Mouse (Mus musculus): ENCODE measurements around the gene Cry1. TPM values are rescaled to one million over a fixed set of nuclear protein-coding genes. Genes with fewer than 3 reads are reported as not detected.

Gene Cry1
- polyA plus RNA-seq, 1 experiment, result 4.8 TPM

DNA sequence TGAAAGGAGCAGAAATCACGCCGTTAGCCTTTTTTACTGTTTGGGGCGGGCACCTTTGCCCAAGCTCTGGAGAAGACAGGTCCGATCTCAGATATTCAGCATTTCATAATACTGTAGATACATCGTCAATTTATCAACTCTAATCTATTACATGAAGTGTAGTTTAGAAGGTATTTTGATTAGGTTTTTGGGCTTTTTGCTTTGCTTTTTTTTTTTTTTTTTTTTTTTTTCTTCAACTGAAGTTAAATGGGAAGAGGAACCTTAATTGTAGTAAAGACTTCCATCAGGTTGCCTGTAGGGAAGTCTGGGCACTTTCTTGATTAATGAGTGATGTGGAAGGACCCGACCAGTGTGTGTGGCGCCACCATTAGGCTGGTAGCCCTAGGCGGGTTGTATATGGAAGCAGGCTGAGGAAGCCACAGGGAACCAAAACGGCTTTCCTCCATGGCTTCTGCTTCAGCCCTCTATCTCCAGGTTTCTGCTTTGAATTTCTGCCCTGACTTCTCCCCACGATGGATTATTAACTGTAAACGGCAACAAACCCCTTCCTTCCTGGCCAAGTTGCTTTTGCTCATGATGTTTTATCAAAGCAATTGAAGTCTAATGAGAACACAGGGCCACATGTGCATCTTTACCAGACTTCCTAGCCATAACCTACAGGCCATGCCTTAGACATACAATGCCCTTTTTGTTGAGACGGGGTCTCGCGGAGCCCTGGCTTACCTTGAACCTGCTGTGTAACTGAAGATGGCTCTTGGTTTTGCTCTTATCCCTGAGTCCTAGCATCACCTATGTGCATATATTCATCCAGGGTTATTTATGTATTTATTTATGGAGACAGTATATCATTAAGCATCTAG is 1.0 kb upstream of the Cry1 start:
- Histone ChIP-seq H3K4me1 (ENCODE audit: control insufficient read depth, insufficient read depth, insufficient read length) (no peaks in the 10 kb centered on the region; the same call in 1 of the 2 replicates), H3K27me3 (ENCODE audit: control insufficient read depth, insufficient read depth, low read length) (no peaks in the 10 kb centered on the region; the same call in 1 of the 2 replicates), H3K4me3 (ENCODE audit: extremely low read depth, insufficient read depth, insufficient read length) (peak overlapping the region; percentile 99), H3K36me3 (ENCODE audit: control insufficient read depth, insufficient read depth, low read length) (no peaks in the 10 kb centered on the region), H3K27ac (ENCODE audit: insufficient read depth, low read length) (peak overlapping the region; percentile 100)
- TF ChIP-seq CTCF (IDR thresholded peaks at IDR 0.05; ENCODE audit: extremely low read depth, insufficient read depth, insufficient read length, insufficient replicate concordance), result no peak
- no peak for TF ChIP-seq POLR2A (IDR thresholded peaks at IDR 0.05; ENCODE audit: low read depth, low read length)
- WGBS, result 26% methylated on average over 14 of the region's 14 CpGs
- peak in 1 of 2 experiments; percentile 16 for DNase-seq (ENCODE audit: low read depth in 1 of 2, low spot score in 2 of 2)

DNA sequence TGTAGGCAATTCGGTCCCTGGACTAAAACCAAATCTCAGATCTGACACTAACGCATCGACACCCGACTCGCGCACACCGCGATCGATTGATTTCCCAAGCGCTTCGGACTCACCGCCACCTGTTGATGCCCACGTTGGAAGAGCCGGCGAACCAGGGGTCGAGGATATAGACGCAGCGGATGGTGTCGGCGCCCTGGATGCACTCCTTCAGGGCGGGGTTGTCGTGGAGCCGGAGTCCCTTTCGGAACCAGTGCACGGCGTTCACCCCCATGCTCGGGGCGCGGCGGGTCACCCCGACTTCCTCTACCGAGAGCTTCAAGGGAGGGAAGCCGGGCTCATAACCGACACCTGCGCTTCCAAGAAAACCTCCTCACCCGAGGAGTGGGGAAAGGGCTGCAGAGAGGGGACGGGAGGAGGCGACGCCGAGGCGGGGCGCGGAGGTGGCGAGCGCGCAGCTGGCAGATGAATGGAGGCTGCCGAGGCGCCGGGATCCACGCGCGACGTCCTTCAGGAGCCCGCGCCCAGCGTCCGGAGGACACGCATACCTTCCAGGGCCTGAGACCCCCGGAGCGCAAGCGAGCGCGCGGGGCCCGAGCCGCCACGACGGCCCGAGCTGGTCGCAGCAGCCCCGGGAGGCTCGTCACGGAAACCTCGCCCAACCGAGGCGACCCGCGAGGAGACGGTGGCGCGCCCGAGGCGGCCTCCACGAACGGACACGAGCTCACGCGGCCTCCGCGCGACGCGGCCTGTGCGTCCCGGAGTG is 482 bp downstream of the Cry1 start:
- peak overlapping the region; percentile 100 for H3K27ac ChIP-seq (ENCODE audit: insufficient read depth, low read length)
- H3K27me3 ChIP-seq (ENCODE audit: control insufficient read depth, insufficient read depth, low read length), result no peaks in the 10 kb centered on the region
- TF ChIP-seq CTCF (IDR thresholded peaks at IDR 0.05; ENCODE audit: extremely low read depth, insufficient read depth, insufficient read length, insufficient replicate concordance) (no peak), POLR2A (IDR thresholded peaks at IDR 0.05; ENCODE audit: low read depth, low read length) (no peak)
- peak in 1 of 2 experiments; percentile 44 for DNase-seq (ENCODE audit: low read depth in 1 of 2, low spot score in 2 of 2)
- H3K36me3 ChIP-seq (ENCODE audit: control insufficient read depth, insufficient read depth, low read length), result no peaks in the 10 kb centered on the region
- H3K4me3 ChIP-seq (ENCODE audit: extremely low read depth, insufficient read depth, insufficient read length), result peak overlapping the region; percentile 99
- WGBS, result under 1% methylated on average over 95 of the region's 95 CpGs
- no peaks in the 10 kb centered on the region; the same call in 1 of the 2 replicates for H3K4me1 ChIP-seq (ENCODE audit: control insufficient read depth, insufficient read depth, insufficient read length)

DNA sequence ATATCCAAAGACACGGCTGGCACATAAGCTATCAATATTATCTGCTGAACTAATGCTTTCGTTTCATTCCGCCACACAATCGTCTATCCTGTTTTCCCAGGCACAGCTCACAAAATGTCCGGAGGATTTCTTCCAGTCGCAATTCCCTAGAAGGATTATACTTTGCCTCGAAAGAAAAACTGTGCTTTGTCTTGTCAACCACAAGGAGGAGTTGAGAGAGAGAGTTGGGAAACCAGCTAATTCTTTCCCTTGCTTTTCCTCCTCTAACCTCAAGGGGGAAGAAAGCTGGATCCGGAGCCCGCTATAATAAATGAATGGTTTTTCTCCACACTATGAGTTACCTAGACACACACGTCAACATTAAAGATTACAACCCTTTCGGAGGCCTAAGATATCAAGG is 1.2 kb downstream of the Cry1 start:
- Histone ChIP-seq H3K36me3 (ENCODE audit: control insufficient read depth, insufficient read depth, low read length) (no peaks in the 10 kb centered on the region), H3K27me3 (ENCODE audit: control insufficient read depth, insufficient read depth, low read length) (no peaks in the 10 kb centered on the region), H3K4me3 (ENCODE audit: extremely low read depth, insufficient read depth, insufficient read length) (peak overlapping the region; percentile 99), H3K27ac (ENCODE audit: insufficient read depth, low read length) (no peak overlapping the region), H3K4me1 (ENCODE audit: control insufficient read depth, insufficient read depth, insufficient read length) (no peaks in the 10 kb centered on the region; the same call in 1 of the 2 replicates)
- DNase-seq (ENCODE audit: low read depth in 1 of 2, low spot score in 2 of 2), result no peak
- 6% methylated on average over 11 of the region's 11 CpGs for WGBS
- TF ChIP-seq CTCF (IDR thresholded peaks at IDR 0.05; ENCODE audit: extremely low read depth, insufficient read depth, insufficient read length, insufficient replicate concordance) (no peak), POLR2A (IDR thresholded peaks at IDR 0.05; ENCODE audit: low read depth, low read length) (no peak)

DNA sequence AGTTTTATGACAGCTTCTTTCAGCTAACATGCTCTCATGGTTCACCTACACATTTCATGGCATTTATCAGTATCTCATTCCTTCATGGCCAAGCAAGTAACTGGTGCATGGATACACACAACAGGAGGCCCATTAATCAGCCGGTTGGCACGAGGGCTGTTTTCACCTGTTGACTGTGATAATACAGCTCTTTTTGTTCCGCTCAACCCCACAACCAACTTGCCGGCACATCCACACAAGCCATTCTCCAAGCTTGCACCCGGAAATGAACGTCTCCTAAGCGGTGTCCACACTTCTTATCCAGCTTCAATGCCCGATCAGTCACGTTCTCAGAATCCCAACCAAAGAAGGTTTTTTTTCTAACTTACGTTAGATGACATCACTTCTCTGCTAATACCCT is 2.1 kb downstream of the Cry1 start:
- 96% methylated on average over 10 of the region's 10 CpGs for WGBS
- no peaks in the 10 kb centered on the region for H3K36me3 ChIP-seq (ENCODE audit: control insufficient read depth, insufficient read depth, low read length)
- no peak overlapping the region for H3K4me3 ChIP-seq (ENCODE audit: extremely low read depth, insufficient read depth, insufficient read length)

DNA sequence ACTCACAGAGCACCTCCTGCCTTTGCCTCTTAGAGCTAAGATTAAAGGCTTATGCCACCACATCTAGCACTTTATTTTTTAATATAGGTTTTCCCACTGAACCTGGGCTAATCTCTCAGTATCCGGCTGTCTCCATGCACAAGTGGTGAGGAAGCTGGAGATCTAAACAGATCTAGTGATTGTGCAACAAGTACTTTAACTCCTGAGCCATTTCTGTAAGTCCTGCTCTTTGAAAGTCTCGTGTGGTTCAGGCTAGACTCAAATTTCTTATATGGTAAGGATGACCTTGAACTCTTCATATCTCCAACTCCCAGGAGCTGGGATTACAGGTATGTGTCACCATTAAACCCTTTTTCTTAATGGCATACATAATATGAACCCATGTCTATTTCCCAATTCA is 8.2 kb downstream of the Cry1 start:
- TF ChIP-seq CTCF (IDR thresholded peaks at IDR 0.05; ENCODE audit: extremely low read depth, insufficient read depth, insufficient read length, insufficient replicate concordance), result no peak
- TF ChIP-seq POLR2A (IDR thresholded peaks at IDR 0.05; ENCODE audit: low read depth, low read length), result no peak
- no peaks in the 10 kb centered on the region for H3K36me3 ChIP-seq (ENCODE audit: control insufficient read depth, insufficient read depth, low read length)
- 77% methylated on average over 2 of the region's 2 CpGs for WGBS
- H3K27me3 ChIP-seq (ENCODE audit: control insufficient read depth, insufficient read depth, low read length), result no peaks in the 10 kb centered on the region
- DNase-seq (ENCODE audit: low read depth in 1 of 2, low spot score in 2 of 2), result no peak
- no peak overlapping the region for H3K27ac ChIP-seq (ENCODE audit: insufficient read depth, low read length)
- H3K4me3 ChIP-seq (ENCODE audit: extremely low read depth, insufficient read depth, insufficient read length), result no peak overlapping the region
- H3K4me1 ChIP-seq (ENCODE audit: control insufficient read depth, insufficient read depth, insufficient read length), result no peaks in the 10 kb centered on the region

More for the DNA sequence above, 2.1 kb downstream of the Cry1 start:
- H3K4me1 ChIP-seq (ENCODE audit: control insufficient read depth, insufficient read depth, insufficient read length), result no peaks in the 10 kb centered on the region; the same call in 1 of the 2 replicates
- H3K27ac ChIP-seq (ENCODE audit: insufficient read depth, low read length), result no peak overlapping the region
- TF ChIP-seq POLR2A (IDR thresholded peaks at IDR 0.05; ENCODE audit: low read depth, low read length) (no peak), CTCF (IDR thresholded peaks at IDR 0.05; ENCODE audit: extremely low read depth, insufficient read depth, insufficient read length, insufficient replicate concordance) (no peak)
- H3K27me3 ChIP-seq (ENCODE audit: control insufficient read depth, insufficient read depth, low read length), result no peaks in the 10 kb centered on the region
- no peak for DNase-seq (ENCODE audit: low read depth in 1 of 2, low spot score in 2 of 2)

DNA sequence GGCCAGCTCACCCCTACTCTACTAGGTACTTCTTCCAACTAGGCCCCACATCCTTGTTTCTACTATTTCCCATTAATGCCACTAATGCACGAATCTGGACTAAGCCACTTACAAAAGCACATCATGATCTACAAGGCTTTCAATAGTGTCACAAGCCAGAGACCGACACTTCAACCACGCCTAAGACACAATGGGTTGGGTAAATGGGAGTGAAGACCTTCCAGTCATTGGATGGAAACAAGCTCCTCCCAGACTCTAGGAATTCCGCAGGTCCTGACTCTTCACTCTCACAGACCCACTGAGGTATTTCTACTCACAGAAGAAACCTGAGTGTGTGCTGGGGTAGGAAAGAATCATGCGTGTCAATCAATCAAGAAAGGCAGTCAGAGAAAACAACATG is 19.6 kb downstream of the Cry1 start:
- Histone ChIP-seq H3K36me3 (ENCODE audit: control insufficient read depth, insufficient read depth, low read length) (no peaks in the 10 kb centered on the region), H3K4me1 (ENCODE audit: control insufficient read depth, insufficient read depth, insufficient read length) (no peaks in the 10 kb centered on the region), H3K27ac (ENCODE audit: insufficient read depth, low read length) (no peak overlapping the region), H3K4me3 (ENCODE audit: extremely low read depth, insufficient read depth, insufficient read length) (no peak overlapping the region), H3K27me3 (ENCODE audit: control insufficient read depth, insufficient read depth, low read length) (no peaks in the 10 kb centered on the region)
- no peak for DNase-seq (ENCODE audit: low read depth in 1 of 2, low spot score in 2 of 2)
- 91% methylated on average over 5 of the region's 5 CpGs for WGBS
- TF ChIP-seq POLR2A (IDR thresholded peaks at IDR 0.05; ENCODE audit: low read depth, low read length), result no peak
- no peak for TF ChIP-seq CTCF (IDR thresholded peaks at IDR 0.05; ENCODE audit: extremely low read depth, insufficient read depth, insufficient read length, insufficient replicate concordance)
